Mouse (Mus musculus) right cerebral cortex, postnatal 14 days (tissue): ENCODE data around the gene Nanos2.
A peak's percentile ranks its signal among the peaks of the same experiment; 100 is the strongest.

ENCODE experiments used
- DNase-seq: peaks from one replicate; pipeline ENCODE4 v3.0.0; 2022

Nanos2 gene

GRCm38 (mm10) chr7:18987100-18987499, at the start of gene Nanos2:
Gene Nanos2, plus strand, starts transcription at chr7:18987400.
- no peak for DNase-seq

- peak; percentile 52 for DNase-seq
These were observed 44.8 kb upstream of the Nanos2 start for GRCm38 (mm10) chr7:18942376-18942775.

DNA sequence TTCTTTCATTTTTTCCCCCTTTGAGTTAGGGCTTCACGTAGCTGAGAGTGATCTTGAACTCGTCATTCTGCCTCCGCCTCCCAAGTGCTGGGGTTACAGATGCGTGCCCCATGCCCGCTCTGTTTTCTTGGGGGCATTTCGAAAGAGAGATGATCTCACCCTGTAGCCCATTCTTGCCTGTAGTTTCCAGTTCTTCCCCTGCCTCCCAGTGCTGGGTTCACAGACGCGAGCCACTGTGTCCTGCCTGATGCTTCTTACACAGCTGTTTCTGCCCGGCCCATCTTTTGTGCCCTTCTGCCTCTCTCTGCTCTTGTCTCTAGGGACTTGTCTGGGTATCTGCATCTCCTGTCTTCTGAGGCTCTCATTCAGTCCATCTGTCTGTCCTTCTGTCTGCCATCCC, 44.4 kb upstream of the Nanos2 start:
- no peak for DNase-seq

GRCm38 (mm10) chr7:18948151-18948550, 39.0 kb upstream of the Nanos2 start:
- DNase-seq, result no peak

GRCm38 (mm10) chr7:18949781-18950522, 37.2 kb upstream of the Nanos2 start:
- DNase-seq, result peak; percentile 42

DNA sequence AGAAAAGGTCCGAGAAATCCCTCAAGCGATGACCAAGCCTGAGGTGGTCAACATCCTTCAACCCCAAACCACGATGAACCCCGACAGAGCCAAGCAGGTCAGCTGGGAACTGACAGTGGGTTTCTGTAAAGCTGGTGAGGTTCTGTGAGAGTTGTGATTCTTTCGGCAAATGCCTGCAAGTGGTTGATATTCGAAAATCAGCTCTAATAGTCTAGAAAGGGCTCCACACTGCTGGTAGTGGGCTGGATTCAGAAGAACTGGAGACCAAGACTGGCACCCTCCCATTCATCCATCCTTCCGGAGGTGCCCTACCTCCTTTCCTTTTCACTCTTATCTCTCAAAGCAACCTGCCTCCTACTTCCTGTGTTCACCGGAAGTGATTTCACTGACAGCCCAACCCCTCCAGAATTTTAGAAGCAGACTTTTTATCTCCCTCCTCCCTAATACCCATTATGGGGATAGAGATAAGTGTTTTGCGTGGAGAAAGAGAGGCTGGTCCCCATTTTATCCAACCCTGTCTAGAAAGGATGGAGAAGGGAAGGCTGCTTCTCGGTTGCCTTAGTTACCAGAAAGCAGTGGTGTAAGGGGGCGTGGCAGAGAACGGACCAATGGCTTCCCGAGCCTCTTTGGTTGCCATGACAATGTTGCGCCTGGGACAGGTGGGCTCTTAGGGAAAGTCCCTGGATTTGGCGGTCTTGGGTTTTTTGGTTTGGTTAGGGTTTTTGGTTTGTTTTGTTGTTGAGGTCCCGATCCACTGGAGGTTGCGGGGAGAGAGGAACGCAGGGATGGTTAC, 36.5 kb upstream of the Nanos2 start:
- peak; percentile 50 for DNase-seq

DNA sequence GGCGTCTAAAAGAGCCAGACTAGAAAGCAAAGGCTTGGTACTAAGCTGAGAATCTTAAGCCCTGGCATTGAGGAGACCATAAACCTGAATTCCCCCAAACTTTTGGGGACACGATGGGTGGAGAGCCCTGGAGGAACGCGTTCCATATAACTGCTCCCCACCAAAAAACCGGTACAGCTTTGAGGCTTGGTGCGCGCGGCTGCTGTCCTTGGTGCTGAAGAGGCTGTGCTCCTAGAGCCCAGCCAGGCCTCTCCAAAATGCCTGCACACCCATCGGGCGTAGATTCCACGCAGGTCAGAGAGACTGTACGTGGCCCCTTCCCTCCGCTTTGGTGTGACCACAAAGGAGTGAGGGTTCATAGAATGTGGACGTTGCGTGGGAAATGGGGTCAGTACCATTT, 35.8 kb upstream of the Nanos2 start:
- no peak for DNase-seq

DNA sequence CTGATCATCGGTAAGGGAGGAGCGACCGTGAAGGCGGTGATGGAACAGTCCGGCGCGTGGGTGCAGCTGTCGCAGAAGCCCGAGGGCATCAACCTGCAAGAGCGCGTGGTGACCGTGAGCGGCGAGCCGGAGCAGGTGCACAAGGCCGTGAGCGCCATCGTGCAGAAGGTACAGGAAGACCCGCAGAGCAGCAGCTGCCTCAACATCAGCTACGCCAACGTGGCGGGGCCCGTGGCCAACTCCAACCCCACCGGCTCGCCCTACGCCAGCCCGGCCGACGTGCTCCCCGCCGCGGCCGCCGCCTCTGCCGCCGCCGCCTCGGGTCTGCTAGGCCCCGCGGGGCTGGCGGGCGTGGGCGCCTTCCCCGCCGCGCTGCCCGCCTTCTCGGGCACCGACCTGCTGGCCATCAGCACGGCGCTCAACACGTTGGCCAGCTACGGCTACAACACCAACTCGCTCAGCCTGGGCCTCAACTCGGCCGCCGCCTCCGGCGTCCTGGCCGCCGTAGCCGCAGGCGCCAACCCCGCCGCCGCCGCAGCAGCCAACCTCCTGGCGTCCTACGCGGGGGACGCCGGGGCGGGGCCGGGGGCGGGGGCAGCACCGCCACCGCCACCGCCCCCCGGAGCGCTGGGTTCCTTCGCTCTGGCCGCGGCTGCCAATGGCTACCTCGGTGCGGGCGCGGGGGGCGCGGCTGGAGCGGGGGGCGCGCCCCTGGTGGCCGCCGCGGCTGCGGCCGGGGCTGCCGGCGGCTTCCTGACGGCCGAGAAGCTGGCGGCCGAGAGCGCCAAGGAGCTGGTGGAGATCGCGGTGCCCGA, 29.4 kb upstream of the Nanos2 start:
- peak; percentile 57 for DNase-seq

DNA sequence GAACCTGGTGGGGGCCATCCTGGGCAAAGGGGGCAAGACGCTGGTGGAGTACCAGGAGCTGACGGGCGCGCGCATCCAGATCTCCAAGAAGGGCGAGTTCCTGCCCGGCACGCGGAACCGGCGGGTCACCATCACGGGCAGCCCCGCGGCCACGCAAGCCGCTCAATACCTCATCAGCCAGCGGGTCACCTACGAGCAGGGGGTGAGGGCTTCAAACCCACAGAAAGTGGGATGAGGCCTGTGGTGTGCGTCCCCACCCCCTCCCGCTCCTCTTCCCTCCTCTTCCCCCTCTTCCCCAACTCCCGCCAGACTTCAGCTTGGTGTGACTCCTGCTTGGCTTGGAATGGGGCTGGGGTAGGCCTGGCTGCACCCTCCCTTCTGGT, 28.8 kb upstream of the Nanos2 start:
- no peak for DNase-seq

DNA sequence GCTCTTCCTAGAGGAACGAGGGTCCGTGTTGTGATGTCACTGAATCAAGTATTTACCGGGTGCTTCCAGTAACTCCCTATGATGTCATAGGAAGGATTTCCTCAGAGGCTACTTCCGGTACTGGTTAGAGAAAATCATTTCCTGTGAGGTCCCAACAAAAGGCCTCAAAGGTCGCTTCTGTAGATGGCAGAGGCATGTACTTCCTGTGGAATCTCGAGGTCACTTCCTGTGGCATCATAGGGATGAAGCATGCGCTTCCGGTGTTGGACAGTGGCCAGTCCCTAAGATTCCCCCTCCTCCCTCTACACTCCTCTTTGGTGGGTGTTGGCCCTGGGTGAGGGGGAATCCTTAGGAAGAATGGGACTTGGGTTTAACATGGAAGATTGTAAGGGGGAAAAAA, 27.8 kb upstream of the Nanos2 start:
- no peak for DNase-seq

DNA sequence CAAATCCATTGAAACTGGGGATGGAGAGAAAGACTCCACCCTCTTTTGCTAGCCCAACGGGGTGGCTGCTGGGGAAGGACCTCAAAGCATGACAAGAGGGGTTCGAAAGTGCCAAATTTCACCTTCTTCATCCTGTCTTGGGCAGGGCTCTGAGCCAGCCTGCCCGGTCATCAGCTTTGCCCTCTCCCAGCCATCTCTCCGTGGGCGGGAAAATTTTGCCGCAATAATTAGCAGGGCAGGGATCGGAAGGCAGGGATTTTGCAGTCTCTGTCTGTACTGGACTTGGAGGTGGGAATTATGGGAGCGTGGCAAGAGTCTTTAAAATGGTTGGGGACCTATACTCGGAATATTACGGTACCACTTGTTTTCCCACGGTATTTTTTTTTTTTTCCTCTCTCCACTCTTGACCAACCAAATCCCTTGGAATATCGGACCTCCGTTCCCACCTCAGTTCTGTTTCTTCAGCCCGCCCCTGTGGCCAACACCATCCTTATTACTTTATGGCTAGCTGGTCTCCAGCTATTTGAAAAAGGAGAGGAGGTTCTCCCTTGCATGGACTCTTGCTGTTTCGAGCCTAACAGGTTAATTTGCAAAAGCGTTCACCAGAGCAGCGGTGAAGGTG, 24.9 kb upstream of the Nanos2 start:
- DNase-seq, result no peak

DNA sequence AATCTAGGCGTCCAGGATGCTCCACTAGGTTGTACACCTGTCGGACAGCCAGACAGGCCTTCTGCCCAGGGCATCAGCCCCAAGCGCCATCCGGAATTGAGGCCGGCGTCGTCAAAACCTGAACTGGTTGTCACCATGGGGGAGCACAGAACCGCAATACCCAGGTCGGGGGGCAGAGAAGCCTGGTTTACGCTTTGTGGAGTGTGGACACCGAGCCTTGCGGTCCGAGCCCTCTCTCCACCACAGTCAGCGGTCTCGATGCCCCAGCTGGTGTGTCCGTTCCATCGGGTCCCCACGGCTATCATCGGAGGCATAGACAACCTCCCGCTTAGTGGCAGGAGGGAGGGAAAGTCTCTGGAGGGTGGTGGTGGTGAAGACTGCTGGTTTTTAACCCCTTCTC, 24.4 kb upstream of the Nanos2 start:
- no peak for DNase-seq

DNA sequence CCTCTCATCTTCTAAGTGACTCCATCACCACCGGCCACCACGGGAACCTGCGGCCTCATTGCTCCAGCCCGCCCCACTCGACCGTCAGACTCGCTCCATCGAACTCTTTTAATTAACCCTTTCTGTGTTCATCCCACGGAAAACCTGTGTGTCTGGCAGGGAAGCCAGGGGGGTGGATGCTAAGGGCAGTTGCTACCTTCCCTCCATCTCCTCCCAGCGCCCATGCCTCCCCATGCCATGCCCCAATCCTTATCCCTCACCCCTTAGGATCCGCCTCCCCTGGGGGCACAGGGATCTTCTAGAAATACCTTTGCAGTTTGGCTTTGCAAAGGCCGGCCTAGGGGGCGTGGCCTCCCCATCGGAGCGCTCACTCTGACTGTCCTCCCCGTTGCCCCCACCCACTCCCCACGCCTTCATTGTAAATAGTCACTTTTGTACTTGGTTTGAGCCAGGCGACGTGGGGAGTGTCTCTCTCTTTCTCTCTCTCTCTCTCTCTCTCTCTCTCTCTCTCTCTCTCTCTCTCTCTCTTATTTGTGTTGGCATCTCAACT, 23.8 kb upstream of the Nanos2 start:
- DNase-seq, result no peak

- no peak for DNase-seq
These were observed 21.9 kb upstream of the Nanos2 start for GRCm38 (mm10) chr7:18965312-18965711.

GRCm38 (mm10) chr7:18967603-18968002, 19.6 kb upstream of the Nanos2 start:
- no peak for DNase-seq

DNA sequence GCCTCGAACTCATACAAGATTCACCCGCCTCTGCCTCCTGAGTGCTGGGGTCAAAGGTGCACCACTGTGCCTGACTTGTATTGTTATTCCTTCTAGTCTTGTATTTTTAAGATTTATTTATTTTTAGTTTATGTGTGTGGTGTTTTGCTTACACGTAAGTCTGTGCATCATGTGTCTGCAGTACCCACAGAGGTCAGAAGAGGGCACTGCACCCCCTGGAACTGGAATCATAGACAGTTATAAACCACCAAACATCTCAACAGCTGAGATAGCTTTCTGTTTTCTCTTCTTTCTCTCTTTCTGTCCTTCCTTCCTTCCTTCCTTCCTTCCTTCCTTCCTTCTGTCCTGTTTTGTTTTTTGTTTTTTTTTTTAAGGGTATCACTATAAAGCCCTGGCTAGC, 16.2 kb upstream of the Nanos2 start:
- no peak for DNase-seq

DNA sequence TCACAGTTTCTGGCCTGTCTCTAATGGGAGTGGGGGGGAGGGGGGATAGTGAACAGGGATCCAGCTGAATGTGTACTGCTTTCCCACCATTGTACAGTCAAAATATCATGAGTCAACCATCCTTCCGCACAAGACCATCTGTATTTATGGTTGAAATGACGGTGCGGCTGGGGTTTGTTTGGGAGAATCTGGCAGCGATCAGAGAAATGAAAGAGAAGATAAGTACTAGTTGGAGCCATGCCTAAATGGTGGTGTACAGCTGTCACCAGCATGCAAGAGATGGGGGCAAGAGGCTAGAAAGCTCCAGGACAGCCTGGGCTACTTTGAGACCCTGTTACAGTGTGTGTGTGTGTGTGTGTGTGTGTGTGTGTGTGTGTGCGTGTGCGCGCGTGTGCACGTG, 8.8 kb upstream of the Nanos2 start:
- DNase-seq, result no peak

DNA sequence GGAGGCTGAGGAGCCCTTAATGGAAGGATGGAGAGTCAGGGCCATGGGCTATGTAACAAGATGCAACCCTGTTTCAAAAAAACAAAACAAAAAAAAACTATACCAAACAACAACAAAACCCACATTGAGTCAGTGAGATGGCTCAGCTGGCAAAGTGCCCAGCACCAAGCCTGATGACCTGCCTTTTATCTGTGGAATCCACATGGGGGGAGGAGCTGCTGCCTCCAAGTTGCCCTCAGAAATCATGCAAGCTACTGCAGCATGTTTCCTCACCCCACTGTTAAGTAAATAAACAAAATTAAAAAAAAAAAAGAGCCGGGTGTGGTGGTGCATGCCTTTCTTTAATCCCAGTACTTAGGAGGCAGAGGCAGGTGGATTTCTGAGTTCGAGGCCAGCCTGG, 697 bp upstream of the Nanos2 start:
- no peak for DNase-seq

GRCm38 (mm10) chr7:18987747-18988146, 547 bp downstream of the Nanos2 start:
- no peak for DNase-seq

DNA sequence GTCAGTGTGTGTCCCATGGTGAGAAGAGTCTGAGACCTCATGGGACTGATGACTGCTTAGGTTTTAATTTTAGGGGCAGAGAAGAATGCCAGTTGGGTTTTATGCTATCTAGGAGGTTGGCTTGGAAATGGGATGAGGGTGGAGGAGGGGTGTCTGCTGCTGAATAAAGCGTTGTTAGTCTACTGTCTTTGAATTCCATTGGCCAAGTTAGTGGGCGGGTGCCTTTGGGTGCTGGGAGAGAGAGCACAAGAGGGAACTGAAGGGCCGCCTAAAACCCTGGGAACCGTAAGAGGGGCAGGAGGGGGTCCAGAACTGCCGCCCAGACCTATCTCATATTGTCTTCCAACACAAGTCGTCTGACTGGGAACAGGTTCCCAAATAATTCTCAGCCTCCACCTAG, 1.6 kb downstream of the Nanos2 start:
- DNase-seq, result no peak

DNA sequence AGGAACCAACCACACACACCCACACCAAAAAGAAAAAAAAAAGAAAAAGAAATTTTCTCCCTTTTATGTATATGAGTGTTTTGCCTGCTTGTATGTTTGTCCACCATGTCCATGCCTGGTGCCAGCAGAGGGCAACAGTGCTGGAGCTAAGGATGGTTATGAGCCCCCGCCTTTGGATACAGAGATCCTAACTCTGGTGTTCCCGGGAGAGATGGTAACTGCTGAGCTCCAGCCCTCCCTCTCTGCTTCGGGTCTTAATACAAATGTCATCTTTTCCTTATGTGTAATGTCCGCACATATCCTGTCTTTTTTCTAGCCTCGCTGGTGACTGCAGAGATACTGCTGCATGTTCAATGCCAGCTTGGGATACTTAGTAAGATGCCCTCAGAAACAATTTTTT, 2.8 kb downstream of the Nanos2 start:
- no peak for DNase-seq

- DNase-seq, result peak; percentile 100
These were observed 3.5 kb downstream of the Nanos2 start, which contains the start of gene Mypop for GRCm38 (mm10) chr7:18990601-18991295. Gene Mypop, plus strand, starts transcription at chr7:18991245.
